Mouse (Mus musculus): ENCODE data around the gene Acod1.

Acod1 gene

GRCm38 (mm10) chr14:103102246-103102645 is 55.5 kb downstream of the Acod1 start:
- no peak for DNase-seq (ENCODE audit: low read depth, low spot score)

- no peak for DNase-seq (ENCODE audit: low read depth, low spot score)
Observed at GRCm38 (mm10) chr14:103102731-103103335, 56.1 kb downstream of the Acod1 start.

Measured in brain, embryonic 18.5 days (tissue).